Mouse (Mus musculus) ES-E14 (cell line): ENCODE measurements at regions not wholly inside any gene's neighbourhood (a gene's known extent, or its start where the extent isn't known, plus 50 kb on each side); places are given as distances from the start of the nearest gene placed in this dataset.

ENCODE experiments used
- MAFK ChIP-seq: IDR thresholded peaks from 2 replicates; pipeline ENCODE4 v1.6.1; 2014; ENCODE audit warnings: mild to moderate bottlenecking, low read depth, low read length, inconsistent platforms; ENCODE audit not compliant: insufficient read depth
- ZC3H11A ChIP-seq: IDR thresholded peaks from 2 replicates; pipeline ENCODE4 v1.6.1; 2012; ENCODE audit warnings: low read depth, mild to moderate bottlenecking, inconsistent platforms, low read length, borderline replicate concordance

DNA sequence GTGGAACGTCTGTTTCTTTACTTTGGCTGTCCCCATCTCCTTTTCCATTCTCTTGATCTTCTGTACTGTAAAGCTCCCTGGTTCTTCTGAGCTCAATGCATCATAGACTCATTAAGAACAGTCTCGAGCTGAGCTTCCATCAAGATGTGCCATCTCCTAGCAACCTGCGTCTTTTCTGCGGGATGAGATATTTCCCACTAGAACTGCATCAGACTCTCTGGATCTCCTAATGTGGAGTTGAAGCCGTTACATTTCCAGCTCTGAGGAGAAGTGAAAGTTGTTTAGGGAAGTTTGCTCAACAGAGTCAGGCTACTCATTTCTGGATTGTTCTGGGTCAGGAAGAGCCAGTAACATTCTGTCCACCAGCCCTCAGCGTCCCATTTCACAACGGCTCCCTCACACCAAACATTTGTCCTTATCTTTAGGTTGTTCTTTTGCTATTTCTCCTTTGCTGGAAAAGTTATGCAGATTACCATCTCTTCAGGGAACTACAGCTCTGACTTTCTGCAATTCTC, 119.4 kb upstream of the Zc3h12c start:
- TF ChIP-seq ZC3H11A (no peak), MAFK (no peak)
